Mouse (Mus musculus): ENCODE results near the gene Cask. TPM values are rescaled to one million over a fixed set of nuclear protein-coding genes. Genes with fewer than 3 reads are reported as not detected.
A peak's percentile ranks its signal among the peaks of the same experiment; 100 is the strongest.

Cask gene
- polyA plus RNA-seq, 1 experiment: 0.15 TPM

DNA sequence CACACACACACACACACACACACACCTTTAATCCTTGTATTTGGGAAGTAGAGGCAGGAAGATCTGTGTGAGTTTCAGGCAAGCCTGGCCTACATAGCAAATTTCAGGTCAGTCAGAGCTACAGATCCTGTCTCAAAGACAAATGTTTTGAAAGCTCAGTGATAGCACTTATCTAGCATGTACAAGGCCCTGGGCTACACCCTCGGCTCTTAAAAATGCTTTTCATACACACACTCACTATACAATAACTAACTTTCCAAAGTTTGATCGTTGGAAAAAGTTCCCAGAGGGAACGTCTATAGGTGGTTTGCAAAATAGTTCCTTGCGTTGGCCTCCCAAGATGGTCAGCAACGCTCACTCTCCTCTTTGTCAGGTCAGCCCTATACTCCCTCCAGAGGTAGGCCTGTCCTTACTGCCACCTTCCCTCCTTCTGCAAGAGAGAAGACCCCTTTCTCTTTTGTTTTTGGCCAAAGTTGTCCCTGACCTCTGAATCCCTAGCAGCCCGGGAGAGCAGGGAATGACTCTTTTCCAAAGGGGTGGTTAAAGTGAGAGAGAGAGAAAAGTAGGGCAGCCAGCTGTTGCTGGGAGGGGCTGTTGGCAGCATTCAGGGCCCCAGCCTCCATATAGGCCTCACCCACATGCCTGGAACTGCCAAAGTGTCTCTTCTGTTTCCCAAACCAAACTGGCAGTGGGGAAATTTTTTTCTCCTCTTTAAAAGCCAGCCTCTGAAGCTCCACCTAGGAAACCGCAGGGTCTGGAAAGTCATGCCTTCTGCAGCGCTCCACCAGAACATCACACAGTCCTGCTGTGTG is 356.1 kb downstream of the Cask start:
- Histone ChIP-seq H3K36me3 (ENCODE audit: control insufficient read depth) (no peaks in the 10 kb centered on the region), H3K27me3 (ENCODE audit: control insufficient read depth) (no peaks in the 10 kb centered on the region), H3K4me1 (ENCODE audit: control insufficient read depth) (peaks cover 48% of the 10 kb centered on the region), H3K9me3 (ENCODE audit: control insufficient read depth, low read length) (no peaks in the 10 kb centered on the region), H3K4me3 (replicated peaks) (no peak overlapping the region)
- TF ChIP-seq TAL1 (IDR thresholded peaks at IDR 0.05; ENCODE audit: low read length) (no peak), GATA1 (IDR thresholded peaks at IDR 0.05; ENCODE audit: low read length) (no peak)

DNA sequence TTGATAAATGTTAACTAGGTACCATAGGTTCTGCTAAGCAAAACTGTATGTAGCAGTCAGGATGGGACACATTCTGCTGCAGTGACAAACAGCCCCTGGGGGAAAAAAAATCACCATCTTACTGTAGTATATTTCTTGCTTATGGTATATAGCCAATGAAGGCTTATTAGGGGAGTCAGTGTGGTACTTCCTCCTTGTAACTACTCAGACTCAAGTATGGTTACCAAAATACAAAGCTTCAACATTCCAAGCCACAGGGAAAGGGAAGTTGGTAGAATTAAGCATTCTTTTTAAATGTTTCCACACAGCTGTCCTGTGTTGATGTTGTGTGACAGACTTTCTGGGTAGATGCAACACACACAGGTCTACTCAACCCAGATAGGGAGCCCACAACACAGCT is 358.2 kb downstream of the Cask start:
- Histone ChIP-seq H3K4me3 (replicated peaks) (no peak overlapping the region), H3K36me3 (ENCODE audit: control insufficient read depth) (no peaks in the 10 kb centered on the region), H3K9me3 (ENCODE audit: control insufficient read depth, low read length) (no peaks in the 10 kb centered on the region), H3K27me3 (ENCODE audit: control insufficient read depth) (no peaks in the 10 kb centered on the region), H3K4me1 (ENCODE audit: control insufficient read depth) (peaks cover 59% of the 10 kb centered on the region)
- TF ChIP-seq GATA1 (IDR thresholded peaks at IDR 0.05; ENCODE audit: low read length): no peak
- TF ChIP-seq TAL1 (IDR thresholded peaks at IDR 0.05; ENCODE audit: low read length): no peak

DNA sequence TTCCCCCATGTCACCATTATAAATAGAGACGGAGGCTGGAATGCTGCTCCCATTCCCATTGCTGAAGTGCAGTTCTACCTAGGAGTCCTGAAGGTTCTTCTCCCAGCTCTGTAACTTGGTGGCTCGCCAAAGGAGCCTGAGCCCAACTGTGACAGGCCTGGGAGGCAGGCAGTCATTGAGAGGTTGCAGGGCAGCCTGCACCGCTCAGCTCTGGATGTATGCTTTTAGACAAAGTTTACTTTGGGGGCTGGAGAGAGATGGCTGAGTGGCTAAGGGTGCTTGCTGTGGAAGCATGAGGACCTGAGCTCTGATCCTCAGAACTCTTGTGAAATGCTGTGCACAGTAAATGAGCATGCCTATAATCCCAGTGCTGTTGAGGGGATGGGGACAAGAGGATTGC is 360.2 kb downstream of the Cask start:
- TF ChIP-seq TAL1 (IDR thresholded peaks at IDR 0.05; ENCODE audit: low read length): no peak
- Histone ChIP-seq H3K4me1 (ENCODE audit: control insufficient read depth) (peaks cover 47% of the 10 kb centered on the region), H3K36me3 (ENCODE audit: control insufficient read depth) (no peaks in the 10 kb centered on the region)

GRCm38 (mm10) chrX:13489761-13490160 is 361.4 kb downstream of the Cask start:
- peak; percentile 33; the same call in 1 of the 3 replicates for TF ChIP-seq TAL1 (IDR thresholded peaks at IDR 0.05; ENCODE audit: low read length)
- TF ChIP-seq GATA1 (IDR thresholded peaks at IDR 0.05; ENCODE audit: low read length): no peak
- Histone ChIP-seq H3K36me3 (ENCODE audit: control insufficient read depth) (no peaks in the 10 kb centered on the region), H3K9me3 (ENCODE audit: control insufficient read depth, low read length) (peaks cover 18% of the 10 kb centered on the region), H3K27me3 (ENCODE audit: control insufficient read depth) (peaks cover 11% of the 10 kb centered on the region), H3K4me3 (replicated peaks) (no peak overlapping the region), H3K4me1 (ENCODE audit: control insufficient read depth) (peaks cover 35% of the 10 kb centered on the region)

More for the DNA sequence above, 360.2 kb downstream of the Cask start:
- peaks cover 9% of the 10 kb centered on the region for H3K27me3 ChIP-seq (ENCODE audit: control insufficient read depth)
- peaks cover 14% of the 10 kb centered on the region for H3K9me3 ChIP-seq (ENCODE audit: control insufficient read depth, low read length)
- no peak overlapping the region for H3K4me3 ChIP-seq (replicated peaks)

GRCm38 (mm10) chrX:13489001-13489400 is 362.2 kb downstream of the Cask start:
- H3K4me3 ChIP-seq (replicated peaks): no peak overlapping the region
- H3K36me3 ChIP-seq (ENCODE audit: control insufficient read depth): no peaks in the 10 kb centered on the region
- peaks cover 18% of the 10 kb centered on the region for H3K9me3 ChIP-seq (ENCODE audit: control insufficient read depth, low read length)
- TF ChIP-seq GATA1 (IDR thresholded peaks at IDR 0.05; ENCODE audit: low read length) (no peak), TAL1 (IDR thresholded peaks at IDR 0.05; ENCODE audit: low read length) (no peak)
- H3K27me3 ChIP-seq (ENCODE audit: control insufficient read depth): peaks cover 11% of the 10 kb centered on the region
- peaks cover 30% of the 10 kb centered on the region for H3K4me1 ChIP-seq (ENCODE audit: control insufficient read depth)

- Histone ChIP-seq H3K4me3 (replicated peaks) (no peak overlapping the region), H3K27me3 (ENCODE audit: control insufficient read depth) (peaks cover 11% of the 10 kb centered on the region), H3K4me1 (ENCODE audit: control insufficient read depth) (peaks cover 7% of the 10 kb centered on the region), H3K36me3 (ENCODE audit: control insufficient read depth) (no peaks in the 10 kb centered on the region), H3K9me3 (ENCODE audit: control insufficient read depth, low read length) (peaks cover 18% of the 10 kb centered on the region)
- TF ChIP-seq GATA1 (IDR thresholded peaks at IDR 0.05; ENCODE audit: low read length): no peak
- TF ChIP-seq TAL1 (IDR thresholded peaks at IDR 0.05; ENCODE audit: low read length): no peak
Observed at GRCm38 (mm10) chrX:13484447-13484846, 366.7 kb downstream of the Cask start.

DNA sequence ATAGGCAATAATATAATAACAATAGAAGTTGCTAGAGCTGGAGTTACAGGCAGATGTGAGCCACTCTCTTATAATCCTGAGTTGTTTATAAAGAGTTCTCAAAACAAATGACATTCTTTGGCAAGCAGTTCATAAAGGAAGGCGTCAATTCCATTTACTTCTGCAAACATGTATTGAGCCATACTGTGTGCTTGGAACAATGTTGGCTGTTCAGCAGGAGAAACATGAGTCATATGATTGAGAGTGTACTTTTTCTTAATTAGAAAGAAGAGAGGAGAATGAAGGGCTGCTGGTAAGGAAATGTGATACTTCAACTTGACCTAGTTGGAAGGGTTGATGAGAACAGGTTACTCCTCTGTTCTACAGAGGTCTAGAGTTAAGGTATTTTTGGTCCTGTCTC is 368.6 kb downstream of the Cask start:
- no peak for TF ChIP-seq TAL1 (IDR thresholded peaks at IDR 0.05; ENCODE audit: low read length)
- no peak for TF ChIP-seq GATA1 (IDR thresholded peaks at IDR 0.05; ENCODE audit: low read length)
- Histone ChIP-seq H3K36me3 (ENCODE audit: control insufficient read depth) (no peaks in the 10 kb centered on the region), H3K9me3 (ENCODE audit: control insufficient read depth, low read length) (peaks cover 18% of the 10 kb centered on the region), H3K4me1 (ENCODE audit: control insufficient read depth) (no peaks in the 10 kb centered on the region), H3K27me3 (ENCODE audit: control insufficient read depth) (peaks cover 11% of the 10 kb centered on the region), H3K4me3 (replicated peaks) (no peak overlapping the region)

DNA sequence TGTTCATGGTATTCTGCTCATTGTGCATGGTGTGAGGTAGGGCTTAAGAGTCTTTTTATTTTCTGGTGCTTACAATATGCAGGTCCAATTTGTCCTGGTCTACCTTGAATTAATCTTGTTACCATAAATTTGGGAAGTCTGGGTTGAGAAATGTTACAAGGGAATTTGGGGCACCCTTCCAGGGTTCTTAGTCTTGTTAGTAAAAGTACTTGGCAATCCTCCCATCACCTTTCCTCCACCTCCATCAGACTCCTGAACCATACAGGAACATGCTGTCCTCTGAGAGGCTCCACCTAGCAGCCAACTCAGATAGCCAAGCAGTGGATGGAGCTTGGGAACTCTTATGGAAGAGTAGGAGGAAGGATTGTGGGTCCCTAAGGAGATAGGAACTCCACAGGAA is 371.6 kb downstream of the Cask start:
- Histone ChIP-seq H3K36me3 (ENCODE audit: control insufficient read depth) (no peaks in the 10 kb centered on the region), H3K4me1 (ENCODE audit: control insufficient read depth) (no peaks in the 10 kb centered on the region)

GRCm38 (mm10) chrX:13478298-13478697 is 372.9 kb downstream of the Cask start:
- TF ChIP-seq GATA1 (IDR thresholded peaks at IDR 0.05; ENCODE audit: low read length): no peak
- TF ChIP-seq TAL1 (IDR thresholded peaks at IDR 0.05; ENCODE audit: low read length): no peak
- Histone ChIP-seq H3K4me1 (ENCODE audit: control insufficient read depth) (no peaks in the 10 kb centered on the region), H3K9me3 (ENCODE audit: control insufficient read depth, low read length) (no peaks in the 10 kb centered on the region), H3K4me3 (replicated peaks) (no peak overlapping the region), H3K27me3 (ENCODE audit: control insufficient read depth) (no peaks in the 10 kb centered on the region; the same call in 1 of the 2 replicates), H3K36me3 (ENCODE audit: control insufficient read depth) (no peaks in the 10 kb centered on the region)

More for the DNA sequence above, 371.6 kb downstream of the Cask start:
- Histone ChIP-seq H3K9me3 (ENCODE audit: control insufficient read depth, low read length) (no peaks in the 10 kb centered on the region), H3K4me3 (replicated peaks) (no peak overlapping the region), H3K27me3 (ENCODE audit: control insufficient read depth) (no peaks in the 10 kb centered on the region; the same call in 1 of the 2 replicates)
- TF ChIP-seq GATA1 (IDR thresholded peaks at IDR 0.05; ENCODE audit: low read length): no peak
- TF ChIP-seq TAL1 (IDR thresholded peaks at IDR 0.05; ENCODE audit: low read length): no peak
